Mouse (Mus musculus) megakaryocyte, embryonic 14.5 days (primary cell): ENCODE results near the gene Gtf2ird1.

Experiments
- FLI1 ChIP-seq: IDR thresholded peaks from 2 replicates; pipeline ENCODE4 v1.6.1; 2012; ENCODE audit warnings: low read length, inconsistent platforms, mixed read lengths
- GATA1 ChIP-seq: IDR thresholded peaks from 3 replicates; pipeline ENCODE4 v1.6.1; 2012; ENCODE audit warnings: mixed read lengths, low read length, inconsistent platforms, borderline replicate concordance

GRCm38 (mm10) chr5:134466296-134467029, 9.9 kb upstream of the Gtf2ird1 start:
- TF ChIP-seq FLI1 (no peak), GATA1 (no peak)
